Mouse (Mus musculus) adrenal gland, postnatal 36 days (tissue): ENCODE measurements around the gene Ess2. TPM values are rescaled to one million over a fixed set of nuclear protein-coding genes. Genes with fewer than 3 reads are reported as not detected.

Experiments used
- DNase-seq, 2 experiments: peaks; one replicate each; pipeline ENCODE4 v3.0.0; 2021; ENCODE audit warnings: mixed read lengths in 1 of 2
- total RNA-seq, 2 experiments: library from RNA; stranded (reverse); gene quantifications; 2 replicates each; pipeline ENCODE4 v1.2.3; 2021

Gene Ess2
- total RNA-seq, 2 experiments from 2014 or later: 13.9 to 16.7 TPM

DNA sequence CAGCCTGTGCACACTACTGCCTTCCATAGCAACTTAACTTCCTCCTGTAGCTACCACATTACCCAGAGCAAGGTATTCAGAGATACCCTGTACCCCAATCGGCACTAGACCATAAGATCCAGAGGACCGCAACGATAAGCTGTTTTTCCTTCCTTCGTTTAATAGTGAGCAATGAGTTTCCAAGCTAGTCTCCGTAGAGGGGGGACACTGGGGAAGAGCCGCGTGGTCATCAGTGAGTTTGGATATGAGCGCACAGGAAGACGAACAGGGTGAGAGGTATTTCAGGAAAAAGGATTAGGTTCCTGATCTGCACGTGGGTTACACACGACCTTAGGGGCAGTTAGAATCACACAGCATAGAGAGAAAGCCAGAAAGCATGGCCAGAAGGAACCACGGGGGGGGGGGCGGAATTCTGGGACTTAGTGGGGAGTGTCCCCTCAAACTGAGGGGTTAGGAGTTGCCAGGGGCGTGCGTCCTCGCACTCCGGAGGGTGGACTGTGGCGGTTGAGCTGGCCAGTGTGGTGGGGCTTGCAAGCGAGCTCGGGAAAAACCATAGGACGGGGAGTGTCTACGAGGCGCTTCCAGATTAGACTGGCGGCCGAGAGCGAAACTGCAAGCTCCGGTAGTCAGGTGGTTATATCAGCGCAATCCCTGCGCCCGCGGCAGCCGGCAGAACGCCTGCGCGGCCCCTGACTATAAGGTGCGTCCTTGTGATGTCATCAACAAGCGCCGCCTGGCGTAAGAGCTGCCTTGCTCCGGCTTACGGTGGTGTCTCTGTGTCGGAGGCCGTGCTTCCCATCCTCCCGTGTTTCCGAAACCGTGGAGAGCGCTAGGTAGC is 10.4 kb upstream of the Ess2 start:
- peak; percentile 95 to 96 for DNase-seq

DNA sequence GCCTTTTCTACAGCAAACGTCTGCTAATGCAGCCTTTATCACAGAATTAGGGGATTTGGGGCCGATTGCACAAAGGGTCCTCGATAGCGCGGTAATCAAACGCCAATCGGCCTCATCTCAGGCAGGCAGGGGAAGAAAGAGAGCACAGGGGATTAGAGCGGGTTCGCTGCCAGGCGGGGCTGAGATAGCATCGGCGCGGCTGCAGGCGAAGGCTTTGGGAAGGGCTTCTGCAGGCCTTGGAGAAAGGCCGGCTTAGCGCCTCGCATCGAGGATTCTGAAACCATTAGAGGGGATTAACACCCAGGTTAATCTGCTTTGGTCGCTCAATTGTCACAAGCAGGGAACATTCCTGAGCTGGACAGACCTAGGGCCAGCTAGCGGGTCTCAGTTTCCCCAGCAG is 9.4 kb upstream of the Ess2 start:
- DNase-seq: no peak

DNA sequence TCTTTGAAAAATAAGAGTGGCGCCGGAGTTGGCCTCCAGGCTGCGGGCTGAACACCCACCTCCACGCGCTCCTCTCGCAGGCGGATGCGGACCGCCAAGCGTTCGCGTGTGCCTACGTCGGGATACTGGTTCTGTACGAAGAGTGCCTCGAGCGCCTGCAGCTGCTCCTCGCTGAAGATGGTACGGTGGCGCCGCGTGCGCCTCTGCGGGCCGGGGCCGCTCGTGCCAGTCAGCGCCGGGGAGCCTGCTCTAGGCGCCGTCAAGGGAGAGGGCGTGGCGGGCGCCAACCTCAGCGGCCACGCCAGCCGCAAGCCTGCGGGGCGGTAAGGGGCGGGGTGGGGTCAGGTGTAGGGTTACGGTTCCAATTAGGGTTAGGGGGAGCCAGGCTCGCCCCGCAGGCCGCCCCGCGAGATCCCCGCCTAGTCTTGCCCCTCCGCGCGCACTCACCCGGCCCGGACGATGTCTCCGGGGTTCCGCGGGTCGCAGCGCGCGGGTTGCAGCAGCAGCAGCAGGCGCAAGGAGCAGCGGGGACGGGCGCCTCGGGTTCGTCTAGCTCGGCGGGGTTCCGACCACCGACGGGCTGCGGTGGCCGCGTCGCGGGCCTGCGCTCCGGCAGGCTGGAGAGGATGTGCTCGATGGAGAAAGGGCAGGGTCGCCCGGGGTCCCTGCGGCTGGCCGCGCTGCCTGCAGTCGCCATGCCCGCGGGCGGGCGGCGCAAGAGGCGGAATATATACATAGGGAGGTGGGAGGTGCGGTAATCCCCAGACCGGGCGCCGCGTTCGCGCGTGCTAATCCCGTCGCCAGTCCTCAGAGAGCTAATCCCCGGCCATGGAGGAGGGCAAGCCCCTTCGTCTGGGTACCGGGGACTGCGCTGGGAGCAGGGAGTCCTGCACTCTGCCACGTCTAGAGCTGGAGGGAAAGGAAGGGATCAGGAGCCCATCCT is 3.4 kb upstream of the Ess2 start, which contains the start of gene Gsc2:
TSS of gene Gsc2 (minus strand) at position 753 of the 943 bp plus-strand sequence.
- DNase-seq: peak in 1 of 2 experiments; percentile 44

DNA sequence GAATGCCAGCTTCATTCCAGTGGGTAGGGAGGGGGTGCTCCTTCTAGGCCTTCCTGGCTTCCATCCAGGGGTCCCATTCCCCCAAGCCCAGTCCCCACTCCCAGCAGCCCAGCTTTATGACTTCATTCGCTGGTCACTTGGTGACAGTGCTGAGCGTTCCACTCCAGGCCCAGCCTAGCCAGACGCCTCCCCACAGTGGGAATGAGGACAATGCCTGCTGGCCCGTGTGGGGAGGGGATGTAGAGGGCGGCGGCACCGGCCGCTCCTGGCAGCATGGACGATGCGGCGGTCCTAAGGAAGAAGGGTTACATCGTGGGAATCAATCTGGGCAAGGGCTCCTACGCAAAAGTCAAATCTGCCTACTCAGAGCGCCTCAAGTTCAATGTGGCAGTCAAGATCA is 12.7 kb downstream of the Ess2 start, which contains the start of the genes Dgcr2 and Tssk2:
TSS of gene Dgcr2 (minus strand) at position 101 of the 400 bp plus-strand sequence.
TSS of gene Tssk2 (plus strand) at position 176 of the 400 bp plus-strand sequence.
- DNase-seq: no peak

DNA sequence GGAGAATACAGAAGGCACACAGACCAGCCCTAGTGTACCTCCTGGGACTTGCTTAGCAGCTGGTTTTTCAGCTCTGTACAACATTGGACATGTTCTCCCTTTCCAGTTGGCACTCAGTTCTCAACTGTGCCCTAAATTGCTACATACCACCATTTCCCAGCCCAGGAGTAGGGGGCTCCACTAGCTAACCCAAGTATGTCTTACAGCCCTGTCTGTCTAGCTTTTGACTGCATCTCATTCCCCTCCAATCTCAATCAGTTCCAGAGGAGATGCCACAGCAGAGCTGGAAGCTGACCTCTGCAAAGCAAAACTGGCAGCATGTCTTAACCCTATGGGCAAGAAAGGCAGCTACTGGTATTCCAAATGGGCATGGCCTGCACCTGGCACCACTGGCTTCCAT is 15.1 kb downstream of the Ess2 start:
- DNase-seq: no peak

DNA sequence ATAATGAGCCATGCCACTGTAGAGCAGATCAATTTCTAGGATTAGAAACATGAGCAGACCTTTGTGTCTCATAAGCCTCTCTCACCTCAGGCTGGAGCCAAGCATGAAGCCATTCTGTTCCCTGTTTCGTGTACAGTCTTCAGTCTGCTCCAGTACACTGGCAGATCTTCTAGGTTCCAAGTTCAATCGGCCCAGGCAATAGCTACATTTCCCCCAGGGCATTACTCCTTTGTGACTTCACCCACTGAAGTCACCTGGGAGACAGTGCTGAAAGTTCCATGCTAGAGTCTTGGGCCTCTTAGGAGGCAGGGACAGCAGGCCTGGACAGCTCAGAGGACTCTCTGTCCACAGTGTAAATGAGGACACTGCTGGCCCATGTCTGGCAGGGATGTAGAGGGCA is 17.2 kb downstream of the Ess2 start, which contains the start of gene Tssk1:
TSS of gene Tssk1 (plus strand) at position 301 of the 400 bp plus-strand sequence.
- no peak for DNase-seq

DNA sequence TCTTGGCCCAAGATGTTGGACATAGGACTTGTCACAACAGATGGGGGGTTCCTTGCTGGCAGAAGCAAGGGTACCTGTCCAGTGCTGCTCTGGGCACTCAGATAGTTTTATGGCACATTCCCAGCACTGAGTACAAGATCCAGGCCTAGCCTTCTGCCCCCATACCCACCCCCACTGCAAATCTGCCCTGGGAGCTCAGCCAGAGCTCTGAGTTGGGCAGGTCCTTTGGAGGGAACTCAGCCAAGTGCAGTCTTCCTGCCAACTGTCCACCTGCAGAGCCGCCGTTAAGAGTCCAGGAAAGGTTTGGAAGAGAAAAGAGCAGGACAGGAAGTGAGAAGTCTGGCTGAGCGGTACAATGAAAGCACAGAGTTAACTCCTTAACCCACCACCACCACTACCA is 18.5 kb downstream of the Ess2 start:
- DNase-seq: peak in 1 of 2 experiments; percentile 48

DNA sequence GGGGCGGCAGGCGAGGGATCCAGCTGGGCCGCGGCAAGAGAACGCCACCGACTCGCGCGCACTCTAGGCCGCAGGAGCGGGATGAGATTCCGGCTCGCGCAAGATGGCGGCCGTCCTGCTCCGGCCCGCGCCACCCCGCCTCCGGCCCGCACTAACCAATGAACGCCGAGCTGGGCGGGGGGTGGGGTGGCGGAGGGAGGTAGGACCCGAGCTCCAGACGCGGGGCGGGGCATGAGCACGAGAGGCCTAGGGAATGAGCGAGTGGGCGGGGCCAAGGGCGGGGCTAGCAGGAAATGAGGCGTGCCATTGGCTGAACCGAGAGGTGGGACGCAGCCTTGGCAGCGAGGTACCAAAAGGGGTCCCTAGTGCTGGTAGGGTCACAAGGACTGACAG is 19.6 kb downstream of the Ess2 start, which contains the start of gene Gm20518:
TSS of gene Gm20518 (minus strand) at position 105 of the 393 bp plus-strand sequence.
- peak; percentile 99 to 100 for DNase-seq

DNA sequence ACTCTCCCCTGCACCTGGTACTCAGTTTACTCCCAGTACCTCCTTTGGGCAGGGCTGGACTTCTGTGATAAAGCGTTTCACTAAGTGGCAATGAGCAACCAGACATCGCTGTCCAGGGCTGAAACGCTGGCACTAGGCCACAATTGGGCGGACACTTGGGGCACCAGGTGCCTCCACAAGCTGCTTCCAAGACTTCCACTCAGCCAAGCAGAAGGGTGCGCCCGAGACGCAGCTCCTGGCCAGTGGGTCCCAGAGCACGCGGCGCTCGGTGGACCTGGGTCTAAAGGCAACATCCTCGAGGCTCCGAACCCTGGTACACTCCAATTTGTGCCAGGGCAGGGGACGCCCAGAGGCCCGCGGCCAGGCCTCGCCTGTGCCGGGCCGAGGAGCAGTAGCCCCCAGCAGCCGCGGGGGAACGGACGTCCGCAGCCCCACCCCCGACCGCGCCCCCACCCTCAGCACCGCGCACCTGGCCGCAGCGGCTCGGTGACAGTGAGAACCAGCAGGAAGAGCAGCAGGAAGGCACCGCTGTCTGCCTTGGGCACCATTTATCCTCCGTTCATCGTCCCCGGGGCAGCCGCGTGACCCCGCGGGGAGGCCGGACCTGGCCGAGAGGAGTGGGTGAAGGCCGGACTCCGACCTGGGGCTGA is 20.1 kb downstream of the Ess2 start:
- peak; percentile 89 to 91 for DNase-seq

DNA sequence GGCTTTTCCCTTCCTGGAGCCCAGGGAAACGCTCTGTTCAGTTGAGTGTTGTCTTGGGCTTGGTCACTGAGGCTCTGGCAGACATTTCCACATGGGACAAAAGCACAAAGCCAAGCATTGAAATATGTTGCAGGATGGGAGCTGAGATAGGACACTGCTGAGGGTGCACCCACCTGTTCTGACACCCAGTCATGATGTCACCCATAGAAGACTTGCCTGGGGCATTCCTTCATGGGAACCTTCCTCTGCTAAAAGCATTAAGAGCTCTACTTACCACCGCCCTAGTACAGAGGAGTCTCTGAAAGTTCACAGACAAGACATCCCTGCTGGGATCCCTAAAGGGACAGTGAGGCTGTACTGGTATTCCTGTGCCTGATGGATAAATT is 20.8 kb downstream of the Ess2 start:
- no peak for DNase-seq

DNA sequence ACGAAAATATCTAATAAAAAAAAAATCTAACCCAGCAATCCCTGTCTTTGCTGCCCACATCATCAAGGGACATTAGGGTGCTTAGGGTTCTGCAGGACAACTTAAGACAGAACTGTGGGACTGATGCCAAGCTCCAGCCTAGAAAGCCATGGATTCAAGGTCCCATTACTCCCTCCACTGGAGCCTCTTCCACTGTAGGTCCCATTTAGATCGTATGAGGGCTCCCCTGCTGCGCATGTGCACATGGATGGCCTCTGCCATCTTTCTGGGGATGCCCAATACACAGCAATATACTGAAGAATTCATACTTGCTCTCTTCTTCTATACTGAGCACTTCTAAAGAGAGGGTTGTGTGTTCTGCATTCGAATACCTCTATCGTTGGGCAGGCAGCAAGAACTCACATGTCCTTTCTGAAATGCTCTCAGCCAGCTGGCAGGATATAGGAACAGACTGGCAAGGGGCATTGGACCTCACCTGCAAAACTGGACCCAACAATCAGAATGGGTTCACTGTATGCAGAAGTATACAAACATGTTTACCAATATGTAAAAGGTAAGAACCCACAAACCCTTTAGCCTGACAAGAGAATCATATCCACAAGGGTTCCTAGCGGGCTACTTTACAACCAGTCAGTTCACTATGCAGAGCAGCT is 21.3 kb downstream of the Ess2 start:
- no peak for DNase-seq

DNA sequence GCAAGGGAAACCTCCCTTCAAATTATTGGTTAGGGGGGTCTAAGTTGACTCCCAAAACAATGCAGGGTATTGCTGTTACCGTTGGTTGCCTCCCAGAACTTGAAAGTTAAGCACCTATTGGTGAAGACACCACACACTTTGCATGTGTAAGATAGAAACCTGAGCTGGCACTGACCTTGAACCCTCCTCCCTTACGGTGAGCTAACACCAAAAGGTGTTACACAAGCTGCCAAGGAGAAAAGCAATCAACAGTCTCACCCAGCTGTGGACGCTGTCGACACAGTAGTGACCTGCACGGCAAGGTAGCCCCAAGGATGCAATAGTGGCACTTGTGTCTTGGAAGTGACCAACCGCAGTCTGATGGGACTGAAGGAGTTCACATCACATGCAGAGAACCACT is 27.0 kb downstream of the Ess2 start:
- no peak for DNase-seq

DNA sequence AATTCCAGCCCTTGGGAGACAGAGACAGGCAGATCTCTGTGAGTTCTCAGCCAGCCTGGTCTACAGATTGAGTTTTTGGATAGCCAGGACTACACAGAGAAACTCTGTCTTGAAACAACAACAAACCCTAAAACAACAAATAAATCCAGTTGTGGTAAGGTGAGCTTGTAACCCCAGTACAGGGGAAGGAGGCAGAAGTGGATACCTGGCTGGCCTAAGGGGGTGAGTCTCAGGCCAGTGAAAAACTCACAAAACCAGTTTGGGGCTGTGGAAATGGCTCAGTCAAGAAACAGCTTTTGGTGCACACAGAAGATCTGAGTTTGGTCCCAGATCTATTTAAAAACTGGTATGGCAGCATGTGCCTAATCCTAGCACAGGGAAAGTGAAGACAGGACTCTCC is 29.0 kb downstream of the Ess2 start:
- no peak for DNase-seq

DNA sequence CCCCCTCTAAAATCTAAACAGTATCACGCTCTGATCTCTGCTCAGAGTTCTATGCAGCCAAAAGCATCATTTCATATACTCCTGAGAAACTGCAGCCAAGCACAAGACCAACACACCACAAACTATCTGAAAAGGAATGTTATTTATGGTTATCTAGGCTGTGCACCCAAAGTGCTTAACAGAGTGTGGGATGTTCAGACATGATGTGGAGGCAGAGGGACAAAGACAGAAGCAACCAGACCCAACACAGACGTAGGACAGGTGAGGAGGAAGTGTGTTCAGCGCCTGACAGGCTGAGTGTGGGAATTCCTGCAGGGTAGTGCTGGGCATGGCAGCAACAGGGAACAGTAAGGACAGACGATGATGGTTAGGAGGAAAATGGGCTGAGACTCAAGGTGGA is 31.6 kb downstream of the Ess2 start:
- DNase-seq: no peak

DNA sequence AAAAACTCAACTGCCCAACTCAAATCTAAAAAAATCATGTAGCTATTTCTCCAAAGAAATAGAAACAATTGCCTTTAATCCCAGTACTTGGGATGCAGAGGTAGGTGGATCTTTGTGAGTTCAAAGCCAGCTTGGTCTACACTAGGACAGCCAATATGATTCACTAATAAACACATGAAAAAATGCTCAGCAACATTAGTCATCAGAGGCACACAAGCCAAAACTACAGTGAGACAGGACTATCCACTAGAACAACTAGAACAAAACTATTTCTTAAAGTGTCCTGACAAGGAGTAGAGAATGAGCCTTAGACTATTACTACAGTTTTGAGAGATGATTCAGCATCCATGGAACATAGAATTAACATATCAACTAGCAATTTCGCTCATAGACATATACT is 35.1 kb downstream of the Ess2 start:
- DNase-seq: no peak

DNA sequence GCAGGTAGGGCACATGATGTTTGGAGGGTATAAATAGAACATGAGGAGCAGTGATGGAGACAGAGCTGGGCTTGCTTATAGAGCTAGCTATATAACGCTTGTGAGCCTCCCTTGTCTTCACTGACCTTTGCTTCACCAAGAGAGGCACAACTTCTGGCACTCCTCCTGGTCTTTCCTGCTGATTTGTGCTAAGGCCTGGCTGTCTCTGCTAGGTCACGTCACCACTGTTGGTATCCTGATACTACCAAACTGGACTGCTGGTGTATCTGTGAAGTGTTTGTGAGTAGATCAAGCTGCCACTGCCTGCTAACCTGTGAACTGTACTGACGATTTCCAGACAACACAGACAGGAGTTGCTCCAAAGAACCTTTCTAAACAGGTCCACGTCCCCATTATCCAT is 36.0 kb downstream of the Ess2 start:
- DNase-seq: no peak

DNA sequence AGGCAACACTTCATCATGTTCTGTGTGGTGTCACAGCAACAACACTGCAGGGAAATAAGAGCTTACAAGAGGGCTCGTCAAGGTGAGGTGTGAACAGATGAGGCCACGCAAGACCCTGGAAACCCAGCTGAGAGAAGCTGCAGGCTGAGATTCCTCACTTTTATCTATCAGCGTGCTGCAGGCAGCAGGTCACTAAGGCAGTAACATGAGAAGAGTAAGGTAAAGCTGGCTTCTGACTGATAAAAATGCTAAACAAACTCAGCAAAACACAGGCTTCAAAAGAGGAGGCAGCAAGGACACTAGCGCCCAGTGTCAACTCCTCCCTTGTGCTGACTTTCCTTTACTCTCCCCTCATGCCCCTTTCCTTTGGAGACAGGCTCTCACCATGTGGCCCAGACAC is 38.2 kb downstream of the Ess2 start:
- no peak for DNase-seq

DNA sequence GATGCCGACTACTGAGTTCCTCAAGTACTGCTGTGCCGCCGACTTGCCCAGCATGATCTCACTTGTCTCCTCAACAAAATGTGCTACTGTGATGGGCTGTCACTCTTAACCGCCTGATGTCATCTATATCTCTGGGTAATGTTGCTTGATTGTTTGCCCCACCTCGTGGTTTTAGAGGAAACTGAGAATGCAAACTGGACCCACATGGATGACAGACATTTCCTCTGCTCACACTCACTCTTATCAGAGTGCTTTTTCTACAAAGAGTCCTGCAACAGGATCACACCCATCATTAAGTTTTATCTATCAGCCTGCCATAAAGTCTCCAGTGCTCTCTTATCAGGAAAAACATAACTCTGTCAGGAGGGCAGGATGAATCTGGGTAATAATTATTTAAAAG is 39.9 kb downstream of the Ess2 start:
- DNase-seq: no peak

DNA sequence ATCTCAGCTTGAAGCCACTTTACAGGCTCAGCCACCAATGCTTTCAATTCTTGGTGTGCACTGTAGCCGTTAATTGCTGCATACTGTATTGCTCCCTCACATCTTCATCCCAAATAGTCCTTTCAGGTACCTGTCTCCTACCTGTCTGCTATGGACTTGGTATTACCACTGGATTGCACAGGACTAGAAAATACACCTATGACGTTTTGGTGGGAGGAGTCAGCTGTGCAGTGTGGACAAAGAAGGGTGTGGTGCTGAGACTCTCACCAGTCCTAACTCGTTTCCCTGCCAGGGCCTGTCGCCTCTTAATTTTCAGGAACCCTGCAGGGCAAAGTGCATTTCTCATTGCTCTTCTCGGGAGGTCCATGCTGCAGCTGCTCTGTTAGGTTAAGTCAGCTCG is 45.4 kb downstream of the Ess2 start:
- DNase-seq: no peak

DNA sequence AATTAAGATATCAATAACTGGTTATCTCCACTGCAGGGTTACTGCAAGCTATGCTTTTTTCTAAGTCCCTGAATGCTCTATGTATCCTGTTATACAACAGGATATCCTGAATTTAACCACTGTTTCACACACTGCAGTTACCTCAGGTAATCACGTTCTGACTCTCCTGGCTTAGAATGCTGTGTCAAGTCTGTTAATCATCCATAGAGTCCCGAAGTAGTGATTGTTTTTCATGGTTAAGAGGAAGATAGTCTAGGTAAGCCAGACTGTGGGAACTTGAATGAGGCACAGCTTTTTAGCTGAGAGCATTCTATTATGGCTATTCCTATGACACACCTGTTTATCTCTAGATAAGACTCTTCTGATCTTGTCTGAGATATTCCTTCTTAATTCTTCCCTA is 45.9 kb downstream of the Ess2 start:
- DNase-seq: no peak

DNA sequence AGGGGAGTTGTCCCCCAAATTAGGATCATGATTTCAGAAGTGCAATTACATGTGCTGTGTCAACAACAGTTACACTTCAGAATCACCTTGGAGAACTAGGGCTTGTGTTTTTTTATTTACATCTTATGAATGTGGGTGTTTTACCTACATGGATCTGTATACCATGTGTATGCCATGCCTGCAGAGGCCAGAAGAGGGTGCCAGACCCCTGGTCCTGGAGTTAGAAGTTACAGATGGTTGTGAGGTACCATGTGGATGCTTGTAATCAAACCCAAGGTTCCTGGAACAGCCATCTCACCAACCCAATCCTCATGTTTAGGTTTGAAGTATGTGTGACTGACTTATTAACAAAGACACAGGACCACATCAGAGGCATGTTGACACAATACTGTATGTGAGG is 52.6 kb downstream of the Ess2 start:
- no peak for DNase-seq

DNA sequence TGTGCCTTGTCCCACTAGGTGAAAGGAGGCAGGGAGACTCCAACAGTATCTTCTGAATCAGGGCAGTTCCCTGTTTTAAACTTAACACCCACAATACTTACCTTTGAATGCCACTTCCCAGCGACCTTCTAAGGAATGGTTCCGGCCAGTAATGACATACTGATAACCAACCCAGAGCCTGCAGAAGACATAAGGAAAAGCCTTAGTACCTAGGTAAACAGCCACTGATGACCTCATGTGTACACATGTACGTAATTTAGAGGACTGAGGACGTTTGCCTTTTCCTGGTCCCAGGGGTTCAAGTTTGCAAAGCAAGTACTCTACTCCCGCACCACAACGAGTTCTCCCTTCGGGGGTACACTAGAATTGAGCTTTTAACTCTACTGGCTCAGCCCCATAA is 54.0 kb downstream of the Ess2 start:
- DNase-seq: no peak
